Mouse (Mus musculus) spleen, adult 2 months (tissue): ENCODE results near the gene Reps2.

Source experiments
- CTCF ChIP-seq: fragments of 200-500 bp; IDR thresholded peaks from 2 replicates; pipeline ENCODE4 v1.5.1; 2011; ENCODE audit warnings: mild to moderate bottlenecking, inconsistent platforms; ENCODE audit not compliant: insufficient read depth, insufficient read length, insufficient replicate concordance; ENCODE audit errors: extremely low read depth
- POLR2A ChIP-seq: fragments of 200-500 bp; IDR thresholded peaks from 2 replicates; pipeline ENCODE4 v1.6.1; 2011; ENCODE audit warnings: low read depth, low read length, inconsistent platforms

- TF ChIP-seq POLR2A: no peak
- no peak for TF ChIP-seq CTCF
These were observed 292 bp upstream of the Reps2 start for GRCm38 (mm10) chrX:162643789-162644092.
